Mouse (Mus musculus) liver, embryonic 16.5 days (tissue): ENCODE measurements around the gene Lrrc1. TPM values are rescaled to one million over a fixed set of nuclear protein-coding genes. Genes with fewer than 3 reads are reported as not detected.

Experiments
- ATAC-seq: fragments of 200-750 bp; cut with Nextera tagmentation; 2 replicates; pipeline ENCODE4 v1.8.0; 2017; ENCODE audit warnings: low read depth, mild to moderate bottlenecking, moderate number of reproducible peaks, moderate library complexity
- H3K27ac ChIP-seq: fragments of 300-500 bp; sonication (generic); 2 replicates; pipeline ENCODE4 v1.5.1; 2014; ENCODE audit warnings: mild to moderate bottlenecking, low read length
- H3K27me3 ChIP-seq: fragments of 300-500 bp; sonication (generic); 2 replicates; pipeline ENCODE4 v1.6.1; 2014; ENCODE audit warnings: low read depth, low read length, mixed read lengths; ENCODE audit not compliant: control insufficient read depth, insufficient read depth
- H3K36me3 ChIP-seq: fragments of 300-500 bp; sonication (generic); 2 replicates; pipeline ENCODE4 v1.6.1; 2014; ENCODE audit warnings: mild to moderate bottlenecking; ENCODE audit not compliant: control insufficient read depth, insufficient read depth
- H3K4me1 ChIP-seq: fragments of 300-500 bp; sonication (generic); 2 replicates; pipeline ENCODE4 v1.6.1; 2014; ENCODE audit warnings: low read depth, low read length, mixed read lengths; ENCODE audit not compliant: control insufficient read depth
- H3K4me2 ChIP-seq: fragments of 300-500 bp; sonication (generic); 2 replicates; pipeline ENCODE4 v1.6.1; 2014; ENCODE audit warnings: low read depth, low read length, mixed read lengths
- H3K4me3 ChIP-seq: fragments of 300-500 bp; sonication (generic); 2 replicates; pipeline ENCODE4 v1.5.1; 2014; ENCODE audit warnings: low read depth, mild to moderate bottlenecking, low read length
- H3K9ac ChIP-seq: fragments of 300-500 bp; sonication (generic); 2 replicates; pipeline ENCODE4 v1.6.1; 2014; ENCODE audit warnings: low read depth, low read length
- H3K9me3 ChIP-seq: fragments of 300-500 bp; sonication (generic); replicated peaks from 2 replicates; pipeline ENCODE4 v1.6.1; 2016; ENCODE audit warnings: low read length; ENCODE audit not compliant: control insufficient read depth
- WGBS: fragments of 180-500 bp; shearing (Covaris S2); extraction: QIAGEN DNeasy Blood & Tissue Kit; methylation state at CpG from one replicate; pipeline ENCODE4 v1.1.7; 2014; ENCODE audit not compliant: insufficient replicate concordance; 5-methylcytosine and 5-hydroxymethylcytosine counted together
- polyA plus RNA-seq: library from polyadenylated mRNA; unstranded; fragments of >200 nt; fragmentation: Nextera tagmentation; extraction: Ambion mirVana; gene quantifications from 2 replicates; pipeline ENCODE4 v1.2.1, GENCODE M21; 2015

The Lrrc1 gene
- polyA plus RNA-seq, 1 experiment from 2014 or later, result 3.3 TPM

GRCm38 (mm10) chr9:77452046-77452807 is 92.4 kb downstream of the Lrrc1 start:
- Histone ChIP-seq H3K4me3 (no peak overlapping the region), H3K36me3 (no peaks in the 10 kb centered on the region), H3K4me1 (no peaks in the 10 kb centered on the region), H3K27ac (no peak overlapping the region), H3K9me3 (no peaks in the 10 kb centered on the region), H3K4me2 (no peak overlapping the region), H3K27me3 (no peaks in the 10 kb centered on the region), H3K9ac (no peak overlapping the region)
- WGBS, result 72% methylated on average over 12 of the region's 12 CpGs
- no peak for ATAC-seq

- WGBS, result 59% methylated on average over 2 of the region's 2 CpGs
- Histone ChIP-seq H3K27ac (no peak overlapping the region), H3K4me2 (no peak overlapping the region), H3K9me3 (no peaks in the 10 kb centered on the region), H3K36me3 (no peaks in the 10 kb centered on the region), H3K27me3 (no peaks in the 10 kb centered on the region), H3K9ac (no peak overlapping the region), H3K4me3 (no peak overlapping the region), H3K4me1 (no peaks in the 10 kb centered on the region)
- ATAC-seq, result no peak
Observed at GRCm38 (mm10) chr9:77450447-77450846, 94.2 kb downstream of the Lrrc1 start.

GRCm38 (mm10) chr9:77444876-77445275 is 99.8 kb downstream of the Lrrc1 start:
- no peak for ATAC-seq
- Histone ChIP-seq H3K27ac (no peak overlapping the region), H3K36me3 (no peaks in the 10 kb centered on the region), H3K4me3 (no peak overlapping the region), H3K27me3 (no peaks in the 10 kb centered on the region), H3K4me1 (no peaks in the 10 kb centered on the region), H3K9me3 (no peaks in the 10 kb centered on the region), H3K4me2 (no peak overlapping the region), H3K9ac (no peak overlapping the region)
- 83% methylated on average over 4 of the region's 4 CpGs for WGBS

GRCm38 (mm10) chr9:77439371-77439770 is 105.3 kb downstream of the Lrrc1 start:
- 68% methylated on average over 6 of the region's 6 CpGs for WGBS
- no peaks in the 10 kb centered on the region for H3K27me3 ChIP-seq
- no peak overlapping the region for H3K4me3 ChIP-seq
- H3K36me3 ChIP-seq, result no peaks in the 10 kb centered on the region
- no peak overlapping the region for H3K27ac ChIP-seq
- no peak for ATAC-seq
- no peaks in the 10 kb centered on the region for H3K9me3 ChIP-seq
- H3K9ac ChIP-seq, result no peak overlapping the region
- no peak overlapping the region for H3K4me2 ChIP-seq
- peaks cover 7% of the 10 kb centered on the region for H3K4me1 ChIP-seq

GRCm38 (mm10) chr9:77438836-77439271 is 105.8 kb downstream of the Lrrc1 start:
- no peak overlapping the region for H3K27ac ChIP-seq
- no peak overlapping the region for H3K9ac ChIP-seq
- 67% methylated on average over 11 of the region's 11 CpGs for WGBS
- ATAC-seq, result no peak
- no peaks in the 10 kb centered on the region for H3K27me3 ChIP-seq
- H3K4me2 ChIP-seq, result no peak overlapping the region
- no peaks in the 10 kb centered on the region for H3K36me3 ChIP-seq
- H3K4me1 ChIP-seq, result peaks cover 7% of the 10 kb centered on the region
- H3K9me3 ChIP-seq, result no peaks in the 10 kb centered on the region
- no peak overlapping the region for H3K4me3 ChIP-seq

GRCm38 (mm10) chr9:77437131-77437530 is 107.5 kb downstream of the Lrrc1 start:
- no peak overlapping the region for H3K27ac ChIP-seq
- H3K36me3 ChIP-seq, result no peaks in the 10 kb centered on the region
- no peak for ATAC-seq
- WGBS, result 78% methylated on average over 6 of the region's 6 CpGs
- H3K9ac ChIP-seq, result no peak overlapping the region
- H3K4me3 ChIP-seq, result no peak overlapping the region
- peaks cover 7% of the 10 kb centered on the region for H3K4me1 ChIP-seq
- H3K4me2 ChIP-seq, result no peak overlapping the region
- no peaks in the 10 kb centered on the region for H3K27me3 ChIP-seq
- H3K9me3 ChIP-seq, result no peaks in the 10 kb centered on the region

- Histone ChIP-seq H3K9ac (peak overlapping the region; percentile 47), H3K4me1 (peaks cover 7% of the 10 kb centered on the region), H3K4me3 (peak overlapping the region; percentile 48), H3K9me3 (no peaks in the 10 kb centered on the region), H3K27me3 (no peaks in the 10 kb centered on the region), H3K36me3 (no peaks in the 10 kb centered on the region), H3K27ac (peak overlapping the region; percentile 82), H3K4me2 (peak overlapping the region; percentile 42)
- WGBS, result 30% methylated on average over 12 of the region's 12 CpGs
- ATAC-seq, result peak; percentile 92
Observed at GRCm38 (mm10) chr9:77434965-77435364, 109.7 kb downstream of the Lrrc1 start.

- no peaks in the 10 kb centered on the region for H3K27me3 ChIP-seq
- H3K9me3 ChIP-seq, result no peaks in the 10 kb centered on the region
- 86% methylated on average over 4 of the region's 4 CpGs for WGBS
- H3K36me3 ChIP-seq, result no peaks in the 10 kb centered on the region
- H3K4me1 ChIP-seq, result peaks cover 7% of the 10 kb centered on the region
- H3K9ac ChIP-seq, result no peak overlapping the region
- no peak overlapping the region for H3K4me2 ChIP-seq
- H3K27ac ChIP-seq, result no peak overlapping the region
- ATAC-seq, result no peak
- no peak overlapping the region for H3K4me3 ChIP-seq
Observed at GRCm38 (mm10) chr9:77433476-77433875, 111.2 kb downstream of the Lrrc1 start.

- Histone ChIP-seq H3K4me1 (peaks cover 10% of the 10 kb centered on the region), H3K4me3 (no peak overlapping the region), H3K9ac (no peak overlapping the region), H3K36me3 (no peaks in the 10 kb centered on the region), H3K27ac (no peak overlapping the region), H3K4me2 (no peak overlapping the region), H3K9me3 (no peaks in the 10 kb centered on the region), H3K27me3 (no peaks in the 10 kb centered on the region)
- no peak for ATAC-seq
- WGBS, result 87% methylated on average over 17 of the region's 17 CpGs
Observed at GRCm38 (mm10) chr9:77432030-77432429, 112.6 kb downstream of the Lrrc1 start.
